Mouse (Mus musculus) heart, embryonic 15.5 days (tissue): ENCODE data around the gene Mlec. TPM values are rescaled to one million over a fixed set of nuclear protein-coding genes. Genes with fewer than 3 reads are reported as not detected.

ENCODE experiments used
- polyA plus RNA-seq: library from polyadenylated mRNA; unstranded; fragments of >200 nt; fragmentation: Nextera tagmentation; extraction: Ambion mirVana; gene quantifications from 2 replicates; pipeline ENCODE4 v1.2.1, GENCODE M21; 2015

The Mlec gene
- polyA plus RNA-seq, 1 experiment from 2014 or later, result 54.4 TPM

Other genes with a start within 250 kb of the Mlec start
- 0.63 and 0.91 TPM in 2 replicates for gene Oasl1, start 234.9 kb downstream of the Mlec start, polyA plus RNA-seq
- gene 2210016L21Rik, start 216.0 kb downstream of the Mlec start, polyA plus RNA-seq, result 36.0 and 40.0 TPM in 2 replicates
- gene Hnf1a, start 187.1 kb downstream of the Mlec start, polyA plus RNA-seq, result 0.15 and 0.39 TPM in 2 replicates
- 17.8 and 22.4 TPM in 2 replicates for gene Sppl3, start 147.0 kb downstream of the Mlec start, polyA plus RNA-seq
- 13.5 and 17.4 TPM in 2 replicates for gene Gm10401, start 59.9 kb downstream of the Mlec start, polyA plus RNA-seq
- gene Acads, start 38.8 kb downstream of the Mlec start, polyA plus RNA-seq, result 122 and 123 TPM in 2 replicates
- 18.1 and 21.8 TPM in 2 replicates for gene Unc119b, start 23.2 kb downstream of the Mlec start, polyA plus RNA-seq
- gene Cabp1, start 36.2 kb upstream of the Mlec start, polyA plus RNA-seq, result 0.96 and 1.2 TPM in 2 replicates
- gene Pop5, start 77.7 kb upstream of the Mlec start, polyA plus RNA-seq, result 56.2 and 60.3 TPM in 2 replicates
- 131 and 156 TPM in 2 replicates for gene Rnf10, start 114.7 kb upstream of the Mlec start, polyA plus RNA-seq
- 72.3 and 83.3 TPM in 2 replicates for gene Coq5, start 121.5 kb upstream of the Mlec start, polyA plus RNA-seq
- gene Dynll1, start 142.8 kb upstream of the Mlec start, polyA plus RNA-seq, result 1,079 and 1,146 TPM in 2 replicates
- gene Srsf9, start 169.0 kb upstream of the Mlec start, polyA plus RNA-seq, result 99.0 and 118 TPM in 2 replicates
- gene Gatc, start 183.0 kb upstream of the Mlec start, polyA plus RNA-seq, result 21.5 and 23.7 TPM in 2 replicates
- 35.2 and 39.2 TPM in 2 replicates for gene Triap1, start 183.0 kb upstream of the Mlec start, polyA plus RNA-seq
- gene Cox6a1, start 190.8 kb upstream of the Mlec start, polyA plus RNA-seq, result 1,326 and 1,479 TPM in 2 replicates